Mouse (Mus musculus) gastrocnemius, postnatal 36 days (tissue): ENCODE measurements at regions not wholly inside any gene's neighbourhood (a gene's known extent, or its start where the extent isn't known, plus 50 kb on each side); places are given as distances from the start of the nearest gene placed in this dataset.
"Not testable (repeated sequence)": the region's sequence is repeated elsewhere in the genome, so short reads cannot be mapped to it uniquely, and the experiment has no call there.

Experiments used
- DNase-seq, 2 experiments: peaks; one replicate each; pipeline ENCODE4 v3.0.0; 2022
- intact Hi-C: fragments of 180-260 bp; cut with DNase I; formaldehyde crosslinking; loops from one replicate; pipeline ENCODE4 v1.15.1; 2025

GRCm38 (mm10) chr14:112534971-112535370 lies 779.4 kb upstream of the Tpm3-rs7 start:
- intact Hi-C loops, DNase-seq: not testable (repeated sequence)

GRCm38 (mm10) chr14:112535914-112536313 lies 778.5 kb upstream of the Tpm3-rs7 start:
- no peak for DNase-seq
- intact Hi-C loops, result no loop called here

- DNase-seq, result no peak
- intact Hi-C loops, result no loop called here
These were observed 772.1 kb upstream of the Tpm3-rs7 start for GRCm38 (mm10) chr14:112542261-112542660.

- intact Hi-C loops, result no loop called here
- no peak for DNase-seq
These were observed 765.6 kb upstream of the Tpm3-rs7 start for GRCm38 (mm10) chr14:112548798-112549197.

GRCm38 (mm10) chr14:112562246-112562645 lies 752.2 kb upstream of the Tpm3-rs7 start:
- intact Hi-C loops, result no loop called here
- no peak for DNase-seq

- intact Hi-C loops, result loop anchor here (1.0 kb wide), 1 partner anchor 10 kb away; no protein-coding TSS in a partner anchor
- no peak for DNase-seq
These were observed 719.7 kb upstream of the Tpm3-rs7 start for GRCm38 (mm10) chr14:112594715-112595114.

GRCm38 (mm10) chr14:112620701-112621100 lies 693.7 kb upstream of the Tpm3-rs7 start:
- DNase-seq, result no peak
- intact Hi-C loops, result no loop called here

- intact Hi-C loops, result no loop called here
- no peak for DNase-seq
These were observed 656.8 kb upstream of the Tpm3-rs7 start for GRCm38 (mm10) chr14:112657634-112658033.

GRCm38 (mm10) chr14:112659819-112660218 lies 654.6 kb upstream of the Tpm3-rs7 start:
- DNase-seq, result no peak
- intact Hi-C loops, result no loop called here

GRCm38 (mm10) chr14:112680684-112681083 lies 633.7 kb upstream of the Tpm3-rs7 start:
- intact Hi-C loops, result no loop called here
- no peak for DNase-seq

- intact Hi-C loops, result no loop called here
These were observed 628.4 kb upstream of the Tpm3-rs7 start for GRCm38 (mm10) chr14:112686037-112686436.

GRCm38 (mm10) chr14:112719513-112719912 lies 594.9 kb upstream of the Tpm3-rs7 start:
- no peak for DNase-seq
- intact Hi-C loops, result no loop called here

More at GRCm38 (mm10) chr14:112686037-112686436, 628.4 kb upstream of the Tpm3-rs7 start:
- no peak for DNase-seq
